Mouse (Mus musculus) c-Kit-positive CD71-positive TER-119-negative erythroid progenitor cells, embryonic 14.5 days (primary cell): ENCODE data around the gene Nox3.

Source experiments
- DNase-seq: peaks from one replicate; pipeline ENCODE4 v3.0.0-alpha.2; 2013; ENCODE audit warnings: low read depth

Gene Nox3

DNA sequence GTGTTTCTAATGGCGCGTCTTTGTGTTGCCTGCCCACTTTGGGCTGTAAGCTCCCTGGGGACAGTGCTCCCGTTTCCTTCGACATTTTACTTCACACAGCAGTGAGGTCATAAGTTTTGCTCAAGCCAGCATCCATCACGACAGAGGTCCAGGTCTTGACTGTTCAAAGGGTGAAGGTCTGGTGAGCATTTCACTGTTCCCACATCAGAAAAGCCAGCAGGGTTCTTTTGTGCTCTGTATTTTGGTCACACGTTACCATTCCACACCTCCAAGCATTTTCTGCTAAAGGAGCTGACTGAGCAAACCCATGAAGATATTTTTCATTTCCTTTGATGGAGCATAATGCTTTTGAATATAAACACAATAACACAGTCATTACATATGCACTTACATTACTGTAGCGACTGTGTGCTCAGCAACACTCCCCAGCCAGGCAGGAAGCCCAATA lies 85.7 kb downstream of the Nox3 start:
- DNase-seq = no peak

DNA sequence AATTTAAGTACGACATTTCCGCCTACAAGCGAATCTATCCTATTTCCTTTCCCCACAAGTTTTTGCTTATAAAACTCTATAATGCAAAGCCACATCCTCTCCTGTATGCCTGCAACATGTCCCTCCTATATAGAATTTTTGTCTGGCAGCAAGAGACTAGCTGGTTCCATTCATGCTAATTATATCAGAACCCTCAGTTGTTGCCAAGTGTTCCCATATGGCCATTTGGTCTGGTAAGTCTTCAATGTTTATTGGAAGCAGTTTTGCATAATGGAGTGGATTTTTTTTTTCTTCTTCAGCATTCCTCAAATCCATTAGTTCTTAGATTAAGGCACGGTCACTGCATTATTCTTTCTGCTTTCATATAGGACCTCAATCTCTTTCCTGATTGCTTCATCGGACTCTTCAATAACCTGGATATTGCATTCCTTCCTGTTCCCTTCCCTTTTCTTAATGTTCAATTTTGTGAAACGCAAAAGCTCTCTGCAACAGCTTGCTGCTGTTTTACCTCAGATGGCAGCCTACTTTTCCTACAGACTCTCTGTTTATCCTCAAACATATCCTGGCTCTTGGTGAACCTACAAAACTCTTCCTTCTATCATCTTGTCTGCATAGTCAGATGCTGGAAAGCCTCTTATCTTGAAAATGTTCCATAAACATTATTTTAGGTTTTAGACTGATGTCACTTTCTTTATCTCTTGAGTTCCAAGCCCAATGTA lies 92.9 kb downstream of the Nox3 start:
- no peak for DNase-seq

DNA sequence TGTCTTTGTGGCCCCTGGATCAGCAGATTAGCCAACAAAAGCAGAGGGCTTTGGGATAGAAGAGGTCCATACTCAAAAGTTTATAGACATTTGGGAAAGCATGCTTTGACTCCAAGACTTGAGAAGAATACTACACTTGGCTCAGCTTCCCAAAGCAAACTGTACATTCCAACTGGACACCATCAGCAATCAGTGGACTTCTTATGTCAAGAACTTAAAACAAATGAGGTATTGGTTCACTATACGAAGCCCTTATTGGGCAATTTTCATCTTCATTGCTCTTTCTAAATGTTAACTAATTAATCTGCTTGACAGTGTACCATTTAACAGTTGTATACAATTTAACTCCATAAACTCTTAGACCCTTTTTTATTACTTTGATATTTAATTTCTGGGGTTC lies 97.7 kb downstream of the Nox3 start:
- no peak for DNase-seq

DNA sequence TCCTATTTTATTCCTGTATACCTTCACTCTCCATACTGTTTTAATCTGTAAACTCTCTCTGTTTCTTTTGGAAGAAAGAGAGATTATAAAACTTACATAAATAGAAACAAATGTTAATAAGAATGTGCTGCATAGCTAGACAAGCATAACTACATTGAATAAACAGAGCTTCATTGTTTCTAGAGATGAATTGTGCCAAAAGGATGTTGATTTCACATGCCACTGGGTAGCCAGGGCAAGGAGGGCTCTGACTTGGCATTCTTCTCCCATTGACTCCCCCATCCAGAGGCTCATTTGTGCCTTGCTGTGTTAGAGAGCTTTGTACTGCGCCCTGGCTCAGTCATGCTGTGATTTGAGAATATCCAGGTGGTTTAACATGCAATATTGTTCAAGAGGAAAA lies 98.2 kb downstream of the Nox3 start:
- no peak for DNase-seq

DNA sequence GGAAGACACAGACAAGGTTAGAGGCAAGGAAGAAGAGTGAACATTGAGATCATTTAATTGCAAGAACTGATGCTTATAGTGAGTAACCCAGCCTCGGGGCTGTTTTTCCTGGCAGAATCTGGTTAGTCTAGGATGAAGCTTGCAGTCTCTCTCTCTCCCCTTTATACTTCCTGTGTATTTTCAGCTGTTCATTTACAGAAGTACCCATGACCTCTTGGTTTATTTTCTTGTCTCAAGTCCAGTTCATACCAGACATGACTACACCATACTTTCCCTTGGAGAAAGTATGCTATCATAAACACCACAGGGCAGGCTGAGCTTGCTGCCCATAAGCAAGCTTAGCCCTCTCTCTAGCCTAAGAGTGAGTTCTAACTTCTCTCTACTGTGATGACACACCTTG lies 98.9 kb downstream of the Nox3 start:
- no peak for DNase-seq
